Mouse (Mus musculus): ENCODE measurements around the gene Adcy5.

Adcy5 gene

GRCm38 (mm10) chr16:35156832-35157231 is 2.2 kb downstream of the Adcy5 start:
- no peak for DNase-seq

GRCm38 (mm10) chr16:35159532-35159931 is 4.9 kb downstream of the Adcy5 start:
- DNase-seq, result peak; percentile 36

- DNase-seq, result no peak
These were observed 5.3 kb downstream of the Adcy5 start for GRCm38 (mm10) chr16:35159991-35160390.

- no peak for DNase-seq
These were observed 9.9 kb downstream of the Adcy5 start for GRCm38 (mm10) chr16:35164361-35165224.

- no peak for DNase-seq
These were observed 10.7 kb downstream of the Adcy5 start for GRCm38 (mm10) chr16:35165361-35165760.

GRCm38 (mm10) chr16:35165788-35166187 is 11.1 kb downstream of the Adcy5 start:
- DNase-seq, result no peak

- DNase-seq, result no peak
These were observed 14.8 kb downstream of the Adcy5 start for GRCm38 (mm10) chr16:35169431-35169830.

GRCm38 (mm10) chr16:35172195-35172594 is 17.5 kb downstream of the Adcy5 start:
- no peak for DNase-seq

- no peak for DNase-seq
These were observed 23.8 kb downstream of the Adcy5 start for GRCm38 (mm10) chr16:35178516-35178915.

GRCm38 (mm10) chr16:35179082-35179481 is 24.4 kb downstream of the Adcy5 start:
- no peak for DNase-seq

- no peak for DNase-seq
These were observed 28.5 kb downstream of the Adcy5 start for GRCm38 (mm10) chr16:35183161-35183560.

GRCm38 (mm10) chr16:35188111-35188510 is 33.4 kb downstream of the Adcy5 start:
- no peak for DNase-seq

GRCm38 (mm10) chr16:35189420-35190141 is 34.9 kb downstream of the Adcy5 start:
- no peak for DNase-seq

- DNase-seq, result no peak
These were observed 36.1 kb downstream of the Adcy5 start for GRCm38 (mm10) chr16:35190777-35191176.

GRCm38 (mm10) chr16:35191271-35191670 is 36.6 kb downstream of the Adcy5 start:
- no peak for DNase-seq

GRCm38 (mm10) chr16:35192471-35192870 is 37.8 kb downstream of the Adcy5 start:
- no peak for DNase-seq

GRCm38 (mm10) chr16:35193357-35193756 is 38.7 kb downstream of the Adcy5 start:
- DNase-seq, result no peak

- DNase-seq, result no peak
These were observed 45.2 kb downstream of the Adcy5 start for GRCm38 (mm10) chr16:35199721-35200431.

- no peak for DNase-seq
These were observed 45.9 kb downstream of the Adcy5 start for GRCm38 (mm10) chr16:35200432-35201142.

- DNase-seq, result no peak
These were observed 46.6 kb downstream of the Adcy5 start for GRCm38 (mm10) chr16:35201281-35201680.

GRCm38 (mm10) chr16:35203511-35203910 is 48.8 kb downstream of the Adcy5 start:
- no peak for DNase-seq

GRCm38 (mm10) chr16:35205681-35206080 is 51.0 kb downstream of the Adcy5 start:
- peak; percentile 29 for DNase-seq

- no peak for DNase-seq
These were observed 51.7 kb downstream of the Adcy5 start for GRCm38 (mm10) chr16:35206426-35206825.

Data from thymus, postnatal 4 days (tissue).